Mouse (Mus musculus): ENCODE data around the gene Hnrnpa0. TPM values are rescaled to one million over a fixed set of nuclear protein-coding genes. Genes with fewer than 3 reads are reported as not detected.

Hnrnpa0 gene
- polyA plus RNA-seq, 2 experiments from 2014 or later: 20.5 to 32.4 TPM

Other genes starting within 250 kb of the Hnrnpa0 start
- gene Spock1, start 220.2 kb downstream of the Hnrnpa0 start, polyA plus RNA-seq (2017; shearing (Covaris generic)): under 1 TPM in 1 of 2 experiments, not detected in 1; 0.13 TPM
- gene Klhl3, start 15.0 kb downstream of the Hnrnpa0 start, polyA plus RNA-seq (2017; shearing (Covaris generic)): 1 to 10 TPM; 7.0 to 9.8 TPM
- gene Idnk, start 29.1 kb upstream of the Hnrnpa0 start, polyA plus RNA-seq (2017; shearing (Covaris generic)): 100 to 1,000 TPM; 250 to 265 TPM
- gene Ubqln1, start 87.1 kb upstream of the Hnrnpa0 start, polyA plus RNA-seq (2017; shearing (Covaris generic)): 10 to 100 TPM; 15.4 to 17.0 TPM
- under 1 TPM; 0.22 to 0.74 TPM for gene Gkap1, start 147.1 kb upstream of the Hnrnpa0 start, polyA plus RNA-seq (2017; shearing (Covaris generic))
- not detected for gene Kif27, start 230.6 kb upstream of the Hnrnpa0 start, polyA plus RNA-seq (2017; shearing (Covaris generic))

Data from activated CD4-positive, CD25-positive, alpha-beta regulatory T cell, adult 4 months (primary cell).